Mouse (Mus musculus) MEL (cell line): Measurements from ENCODE around the gene Vwa3b.

Experiments used
- MAZ ChIP-seq: IDR thresholded peaks from 2 replicates; pipeline ENCODE4 v1.6.1; 2012; ENCODE audit warnings: low read depth, mild to moderate bottlenecking, inconsistent platforms, low read length, improper control_type of control experiment
- ZMIZ1 ChIP-seq: IDR thresholded peaks from 2 replicates; pipeline ENCODE4 v1.6.1; 2012; ENCODE audit warnings: low read depth, mild to moderate bottlenecking, inconsistent platforms, low read length, improper control_type of control experiment, moderate library complexity

- no peak for TF ChIP-seq ZMIZ1
- TF ChIP-seq MAZ = no peak
Measured at GRCm38 (mm10) chr1:37097382-37098093, 71.1 kb downstream of the Vwa3b start.
